Mouse (Mus musculus): ENCODE measurements around the gene Spock2. TPM values are rescaled to one million over a fixed set of nuclear protein-coding genes. Genes with fewer than 3 reads are reported as not detected.
"Not testable (repeated sequence)": the region's sequence is repeated elsewhere in the genome, so short reads cannot be mapped to it uniquely, and the experiment has no call there.

Gene Spock2
- polyA plus RNA-seq, 1 experiment = 6.8 TPM

DNA sequence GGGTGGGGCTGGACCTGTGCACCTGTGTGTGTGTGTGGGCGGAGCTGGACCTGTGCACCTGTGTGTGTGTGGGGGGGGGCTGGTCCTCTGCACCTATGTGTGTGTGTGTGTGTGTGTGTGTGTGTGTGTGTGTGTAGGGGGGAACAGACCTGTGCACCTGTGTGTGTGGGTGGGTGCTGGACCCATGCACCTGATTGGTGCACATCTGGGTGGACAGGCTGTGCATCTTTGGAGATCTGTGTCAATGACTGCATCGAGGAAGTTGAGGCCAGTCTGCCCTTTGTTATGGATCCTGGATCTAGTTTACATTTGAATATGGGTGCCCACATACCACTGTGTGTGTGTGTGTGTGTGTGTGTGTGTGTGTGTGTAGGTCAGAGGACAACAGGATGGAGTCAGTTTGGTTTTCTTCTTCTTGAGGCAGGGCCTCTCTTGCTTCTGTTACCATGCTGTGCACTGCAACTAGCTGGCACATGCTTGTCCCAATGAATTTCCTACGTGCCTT is 35.7 kb downstream of the Spock2 start:
- Histone ChIP-seq H3K79me2 (ENCODE audit: control insufficient read depth, insufficient read depth) (no peaks in the 10 kb centered on the region), H3K4me3 (no peak overlapping the region)

DNA sequence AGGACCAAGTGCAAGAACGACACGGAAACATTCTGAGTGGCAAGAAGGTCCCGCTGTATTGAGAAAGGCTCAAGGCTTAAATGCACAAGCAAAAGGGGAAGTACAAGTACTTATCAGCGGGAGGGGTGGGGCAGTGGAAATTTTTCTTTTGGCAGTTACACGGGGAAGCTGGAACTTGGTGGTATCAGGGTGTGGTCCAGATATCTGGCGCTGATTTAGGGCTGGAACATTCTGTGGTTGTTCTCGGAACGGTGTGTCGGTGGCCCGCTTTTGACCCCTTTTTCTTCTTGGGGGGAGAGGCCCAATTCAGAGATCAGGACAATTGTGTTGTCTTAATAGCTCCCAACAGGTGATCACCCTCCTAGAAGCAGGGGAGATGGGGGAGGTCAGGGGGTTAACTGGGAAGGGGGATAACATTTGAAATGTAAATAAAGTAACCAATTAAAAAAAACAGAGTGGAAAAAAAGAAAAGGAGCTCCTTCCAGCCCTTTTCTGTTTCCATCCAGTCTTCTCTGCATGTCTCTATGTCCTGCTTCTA is 41.6 kb downstream of the Spock2 start:
- H3K27me3 ChIP-seq (ENCODE audit: control insufficient read depth, insufficient read depth, insufficient read length); H3ac ChIP-seq (ENCODE audit: control insufficient read depth, insufficient read length); H3K36me3 ChIP-seq (ENCODE audit: control insufficient read depth, insufficient read depth); H3K4me3 ChIP-seq; H3K4me2 ChIP-seq (ENCODE audit: low read depth); H3K79me2 ChIP-seq (ENCODE audit: control insufficient read depth, insufficient read depth): not testable (repeated sequence)

More for the DNA sequence above, 35.7 kb downstream of the Spock2 start:
- Histone ChIP-seq H3K4me2 (ENCODE audit: low read depth) (no peak overlapping the region), H3K36me3 (ENCODE audit: control insufficient read depth, insufficient read depth) (no peaks in the 10 kb centered on the region), H3ac (ENCODE audit: control insufficient read depth, insufficient read length) (no peak overlapping the region), H3K27me3 (ENCODE audit: control insufficient read depth, insufficient read depth, insufficient read length) (no peaks in the 10 kb centered on the region)
- TF ChIP-seq REST (IDR thresholded peaks at IDR 0.05; ENCODE audit: insufficient read depth, insufficient read length) (no peak), USF1 (IDR thresholded peaks at IDR 0.05; ENCODE audit: low read depth) (no peak), POLR2A (IDR thresholded peaks at IDR 0.05; ENCODE audit: insufficient read length, low read depth) (no peak), POLR2AphosphoS2 (IDR thresholded peaks at IDR 0.05; ENCODE audit: insufficient read length, low read depth) (no peak), TCF3 (IDR thresholded peaks at IDR 0.05; ENCODE audit: insufficient read length, low read depth) (no peak)

DNA sequence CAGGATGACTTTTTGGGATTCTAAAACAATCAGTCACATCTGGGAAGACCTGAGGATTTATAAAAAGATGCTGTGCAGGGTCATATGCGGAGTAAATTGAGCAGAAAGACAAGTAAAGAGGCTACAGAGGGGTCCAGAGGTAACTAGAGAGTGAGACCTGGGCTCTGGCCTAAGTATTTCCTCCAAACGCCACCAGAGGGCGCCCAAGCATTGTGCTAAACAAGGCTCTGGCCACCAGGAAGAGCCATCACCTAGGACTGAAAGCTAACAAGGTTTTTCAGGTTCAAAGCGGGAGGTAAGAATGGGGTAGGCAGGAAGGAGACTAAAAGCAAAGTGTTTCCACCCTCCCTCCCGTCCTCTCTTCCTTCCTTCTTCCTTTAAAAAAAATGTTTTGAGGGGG is 42.1 kb downstream of the Spock2 start:
- Histone ChIP-seq H3K4me3 (no peak overlapping the region), H3ac (ENCODE audit: control insufficient read depth, insufficient read length) (no peak overlapping the region), H3K36me3 (ENCODE audit: control insufficient read depth, insufficient read depth) (no peaks in the 10 kb centered on the region), H3K27me3 (ENCODE audit: control insufficient read depth, insufficient read depth, insufficient read length) (no peaks in the 10 kb centered on the region), H3K4me2 (ENCODE audit: low read depth) (no peak overlapping the region), H3K79me2 (ENCODE audit: control insufficient read depth, insufficient read depth) (no peaks in the 10 kb centered on the region)
- TF ChIP-seq SRF (IDR thresholded peaks at IDR 0.05; ENCODE audit: control insufficient read depth, insufficient read length, low read depth) (no peak), MAX (IDR thresholded peaks at IDR 0.05; ENCODE audit: low read depth) (no peak), TCF12 (IDR thresholded peaks at IDR 0.05; ENCODE audit: insufficient read depth, poor library complexity, severe bottlenecking) (no peak), MYOG (IDR thresholded peaks at IDR 0.05; ENCODE audit: control insufficient read depth in 1 of 3, insufficient read depth in 1 of 3, insufficient read length in 2 of 3, low read depth in 2 of 3) (no peak), MYOD1 (IDR thresholded peaks at IDR 0.05; ENCODE audit: control insufficient read depth in 1 of 3, insufficient read length in 2 of 3, low read depth in 2 of 3) (no peak), USF1 (IDR thresholded peaks at IDR 0.05; ENCODE audit: low read depth) (no peak), REST (IDR thresholded peaks at IDR 0.05; ENCODE audit: insufficient read depth, insufficient read length) (no peak), E2F4 (IDR thresholded peaks at IDR 0.05; ENCODE audit: insufficient read depth) (no peak), POLR2A (IDR thresholded peaks at IDR 0.05; ENCODE audit: insufficient read length, low read depth) (no peak), CEBPB (IDR thresholded peaks at IDR 0.05; ENCODE audit: insufficient read depth, poor library complexity, severe bottlenecking) (no peak), POLR2AphosphoS2 (IDR thresholded peaks at IDR 0.05; ENCODE audit: insufficient read length, low read depth) (no peak), TCF3 (IDR thresholded peaks at IDR 0.05; ENCODE audit: insufficient read length, low read depth) (no peak)

DNA sequence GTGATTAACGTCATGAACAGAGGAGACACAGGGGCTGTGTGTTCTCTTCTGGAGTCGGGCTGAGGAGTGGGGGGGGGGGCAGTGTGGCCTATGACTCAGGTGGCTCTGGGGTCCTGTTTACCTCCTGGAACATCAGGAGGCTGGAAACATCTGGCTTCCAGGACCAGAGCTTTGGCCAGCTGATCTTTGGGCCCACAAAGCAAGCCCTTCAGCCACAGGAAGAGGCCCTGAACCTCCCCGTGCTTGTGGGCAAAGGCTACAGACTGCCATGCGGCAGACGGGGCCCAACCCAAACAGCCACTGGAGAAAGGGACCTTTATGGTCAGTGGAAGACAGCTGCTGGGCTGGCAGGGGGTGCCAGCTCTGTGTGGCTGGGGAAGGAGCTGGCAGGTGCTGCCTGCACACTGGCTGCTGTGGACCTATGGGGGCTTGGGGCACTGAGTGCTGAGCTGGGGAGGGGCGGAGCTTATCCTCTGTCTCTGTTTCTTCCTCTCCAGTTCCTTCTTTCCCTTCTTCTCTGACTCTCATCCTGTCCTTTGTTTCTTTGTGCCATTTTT is 45.2 kb downstream of the Spock2 start:
- Histone ChIP-seq H3K79me2 (ENCODE audit: control insufficient read depth, insufficient read depth) (no peaks in the 10 kb centered on the region), H3K4me3 (no peak overlapping the region), H3K4me2 (ENCODE audit: low read depth) (no peak overlapping the region), H3ac (ENCODE audit: control insufficient read depth, insufficient read length) (no peak overlapping the region), H3K27me3 (ENCODE audit: control insufficient read depth, insufficient read depth, insufficient read length) (no peaks in the 10 kb centered on the region), H3K36me3 (ENCODE audit: control insufficient read depth, insufficient read depth) (no peaks in the 10 kb centered on the region)
- no peak for TF ChIP-seq MAX (IDR thresholded peaks at IDR 0.05; ENCODE audit: low read depth)
- no peak for TF ChIP-seq POLR2A (IDR thresholded peaks at IDR 0.05; ENCODE audit: insufficient read length, low read depth)
- no peak for TF ChIP-seq CEBPB (IDR thresholded peaks at IDR 0.05; ENCODE audit: insufficient read depth, poor library complexity, severe bottlenecking)
- TF ChIP-seq TCF12 (IDR thresholded peaks at IDR 0.05; ENCODE audit: insufficient read depth, poor library complexity, severe bottlenecking) = no peak
- no peak for TF ChIP-seq REST (IDR thresholded peaks at IDR 0.05; ENCODE audit: insufficient read depth, insufficient read length)
- TF ChIP-seq MYOD1 (IDR thresholded peaks at IDR 0.05; ENCODE audit: control insufficient read depth in 1 of 3, insufficient read length in 2 of 3, low read depth in 2 of 3) = peak in 2 of 3 experiments; percentile 92 to 98
- TF ChIP-seq POLR2AphosphoS2 (IDR thresholded peaks at IDR 0.05; ENCODE audit: insufficient read length, low read depth) = no peak
- no peak for TF ChIP-seq USF1 (IDR thresholded peaks at IDR 0.05; ENCODE audit: low read depth)
- TF ChIP-seq SRF (IDR thresholded peaks at IDR 0.05; ENCODE audit: control insufficient read depth, insufficient read length, low read depth) = peak; percentile 74
- peak; percentile 65 for TF ChIP-seq TCF3 (IDR thresholded peaks at IDR 0.05; ENCODE audit: insufficient read length, low read depth)
- peak; percentile 55 to 98 (median 95) for TF ChIP-seq MYOG (IDR thresholded peaks at IDR 0.05; ENCODE audit: control insufficient read depth in 1 of 3, insufficient read depth in 1 of 3, insufficient read length in 2 of 3, low read depth in 2 of 3)
- TF ChIP-seq E2F4 (IDR thresholded peaks at IDR 0.05; ENCODE audit: insufficient read depth) = no peak

DNA sequence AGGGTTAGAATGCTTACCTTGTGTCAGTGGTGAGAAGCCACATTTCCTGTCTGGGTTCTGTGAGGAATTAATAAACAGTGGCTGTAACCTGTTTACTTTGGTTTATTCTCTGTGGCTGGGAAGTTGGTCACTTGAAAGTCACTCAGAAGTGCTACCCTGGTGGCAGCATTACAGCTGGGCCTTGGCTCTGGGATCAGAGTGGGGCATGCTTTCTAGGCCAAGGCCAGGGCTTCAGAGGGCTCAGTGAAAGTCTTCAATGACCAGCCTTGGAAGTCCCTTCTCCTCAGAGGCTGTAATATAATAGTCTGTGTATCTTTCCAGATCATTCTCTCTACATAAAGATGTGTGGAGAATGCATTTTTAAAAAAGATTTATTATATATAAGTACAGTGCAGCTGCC is 50.0 kb downstream of the Spock2 start:
- H3K79me2 ChIP-seq (ENCODE audit: control insufficient read depth, insufficient read depth) = no peaks in the 10 kb centered on the region
- H3K36me3 ChIP-seq (ENCODE audit: control insufficient read depth, insufficient read depth) = no peaks in the 10 kb centered on the region
- H3ac ChIP-seq (ENCODE audit: control insufficient read depth, insufficient read length) = no peak overlapping the region
- H3K4me2 ChIP-seq (ENCODE audit: low read depth) = no peak overlapping the region
- TF ChIP-seq USF1 (IDR thresholded peaks at IDR 0.05; ENCODE audit: low read depth) = no peak
- no peak for TF ChIP-seq REST (IDR thresholded peaks at IDR 0.05; ENCODE audit: insufficient read depth, insufficient read length)
- no peak for TF ChIP-seq E2F4 (IDR thresholded peaks at IDR 0.05; ENCODE audit: insufficient read depth)
- no peak for TF ChIP-seq MYOG (IDR thresholded peaks at IDR 0.05; ENCODE audit: control insufficient read depth in 1 of 3, insufficient read depth in 1 of 3, insufficient read length in 2 of 3, low read depth in 2 of 3)
- no peak for TF ChIP-seq CEBPB (IDR thresholded peaks at IDR 0.05; ENCODE audit: insufficient read depth, poor library complexity, severe bottlenecking)
- H3K27me3 ChIP-seq (ENCODE audit: control insufficient read depth, insufficient read depth, insufficient read length) = no peaks in the 10 kb centered on the region
- no peak overlapping the region for H3K4me3 ChIP-seq
